Mouse (Mus musculus): Measurements from ENCODE around the gene Dab2ip. TPM values are rescaled to one million over a fixed set of nuclear protein-coding genes. Genes with fewer than 3 reads are reported as not detected.

Gene Dab2ip
- polyA plus RNA-seq, 1 experiment from 2014 or later: 46.4 TPM

- ATAC-seq (no peak), DNase-seq (ENCODE audit: low read depth, low spot score) (no peak)
- in situ Hi-C loops (cut with MboI; ENCODE audit: low pct_unique_long_range_greater_than_20kb): loop anchor here (5.0 kb wide), 1 partner anchor 74 kb away; no protein-coding TSS in a partner anchor
- POLR2A ChIA-PET: interaction anchor here (1.5 kb wide), 1 partner anchor 9 kb away, joined by 3 read pairs; no protein-coding TSS in a partner anchor
- no peak for TF ChIP-seq CTCF (IDR thresholded peaks at IDR 0.05)
- H3K27me3 ChIP-seq: no peaks in the 10 kb centered on the region
- CTCF ChIA-PET: no interaction called here
Measured at GRCm38 (mm10) chr2:35621225-35621519, 63.1 kb downstream of the Dab2ip start.

GRCm38 (mm10) chr2:35621796-35622195, 63.7 kb downstream of the Dab2ip start:
- TF ChIP-seq CTCF (IDR thresholded peaks at IDR 0.05): no peak
- DNase-seq (ENCODE audit: low read depth, low spot score) (no peak), ATAC-seq (peak; percentile 49)
- CTCF ChIA-PET: interaction anchor here (1.7 kb wide), 1 partner anchor 77 kb away, joined by 8 read pairs; no protein-coding TSS in a partner anchor
- H3K27me3 ChIP-seq: no peaks in the 10 kb centered on the region
- in situ Hi-C loops (cut with MboI; ENCODE audit: low pct_unique_long_range_greater_than_20kb): loop anchor here (5.0 kb wide), 1 partner anchor 74 kb away; no protein-coding TSS in a partner anchor
- POLR2A ChIA-PET: interaction anchor here (1.5 kb wide), 1 partner anchor 9 kb away, joined by 3 read pairs; no protein-coding TSS in a partner anchor

- no peak for DNase-seq (ENCODE audit: low read depth, low spot score)
Measured at GRCm38 (mm10) chr2:35622261-35623103, 64.4 kb downstream of the Dab2ip start.

GRCm38 (mm10) chr2:35623104-35623377, 65.0 kb downstream of the Dab2ip start:
- TF ChIP-seq CTCF (IDR thresholded peaks at IDR 0.05): no peak
- in situ Hi-C loops (cut with MboI; ENCODE audit: low pct_unique_long_range_greater_than_20kb): loop anchor here (5.0 kb wide), 1 partner anchor 76 kb away; no protein-coding TSS in a partner anchor
- ATAC-seq (no peak), DNase-seq (ENCODE audit: low read depth, low spot score) (no peak)
- ChIA-PET POLR2A (no interaction called here), CTCF (interaction anchor here (1.0 to 1.8 kb wide), 6 partner anchors 14 to 284 kb away, joined by 3 to 8 read pairs (median 4); no protein-coding TSS in a partner anchor)
- no peaks in the 10 kb centered on the region for H3K27me3 ChIP-seq

More at GRCm38 (mm10) chr2:35622261-35623103, 64.4 kb downstream of the Dab2ip start:
- TF ChIP-seq CTCF (IDR thresholded peaks at IDR 0.05): no peak
- H3K27me3 ChIP-seq: no peaks in the 10 kb centered on the region
- in situ Hi-C loops (cut with MboI; ENCODE audit: low pct_unique_long_range_greater_than_20kb): loop anchor here (5.0 kb wide), 1 partner anchor 75 kb away; no protein-coding TSS in a partner anchor
- CTCF ChIA-PET: interaction anchor here (1.0 to 1.8 kb wide), 5 partner anchors 14 to 285 kb away, joined by 3 to 8 read pairs (median 4); no protein-coding TSS in a partner anchor
- no peak for ATAC-seq
- POLR2A ChIA-PET: interaction anchor here (1.5 kb wide), 1 partner anchor 10 kb away, joined by 3 read pairs; no protein-coding TSS in a partner anchor

GRCm38 (mm10) chr2:35623431-35624148, 65.5 kb downstream of the Dab2ip start:
- no peak for DNase-seq (ENCODE audit: low read depth, low spot score)
- POLR2A ChIA-PET: no interaction called here
- no peak for TF ChIP-seq CTCF (IDR thresholded peaks at IDR 0.05)

GRCm38 (mm10) chr2:35624380-35625006, 66.4 kb downstream of the Dab2ip start:
- ATAC-seq: no peak
- no peaks in the 10 kb centered on the region for H3K27me3 ChIP-seq
- DNase-seq (ENCODE audit: low read depth, low spot score): no peak
- ChIA-PET CTCF (interaction anchor here (0.9 to 1.8 kb wide), 6 partner anchors 8 to 281 kb away, joined by 3 to 4 read pairs (median 4); no protein-coding TSS in a partner anchor), POLR2A (no interaction called here)
- in situ Hi-C loops (cut with MboI; ENCODE audit: low pct_unique_long_range_greater_than_20kb): loop anchor here (5.0 kb wide), 1 partner anchor 77 kb away; no protein-coding TSS in a partner anchor
- TF ChIP-seq CTCF (IDR thresholded peaks at IDR 0.05): no peak

More at GRCm38 (mm10) chr2:35623431-35624148, 65.5 kb downstream of the Dab2ip start:
- CTCF ChIA-PET: interaction anchor here (0.9 to 1.8 kb wide), 7 partner anchors 13 to 284 kb away, joined by 3 to 8 read pairs (median 4); no protein-coding TSS in a partner anchor
- H3K27me3 ChIP-seq: no peaks in the 10 kb centered on the region
- ATAC-seq: no peak
- in situ Hi-C loops (cut with MboI; ENCODE audit: low pct_unique_long_range_greater_than_20kb): loop anchor here (5.0 kb wide), 1 partner anchor 76 kb away; no protein-coding TSS in a partner anchor

GRCm38 (mm10) chr2:35625007-35625380, 66.9 kb downstream of the Dab2ip start:
- CTCF ChIA-PET: interaction anchor here (1.3 to 1.8 kb wide), 3 partner anchors 9 to 281 kb away, joined by 3 to 4 read pairs (median 4); no protein-coding TSS in a partner anchor
- no peak for DNase-seq (ENCODE audit: low read depth, low spot score)
- in situ Hi-C loops (cut with MboI; ENCODE audit: low pct_unique_long_range_greater_than_20kb): no loop called here
- no peak for TF ChIP-seq CTCF (IDR thresholded peaks at IDR 0.05)
- no peak for ATAC-seq
- POLR2A ChIA-PET: no interaction called here
- no peaks in the 10 kb centered on the region for H3K27me3 ChIP-seq

GRCm38 (mm10) chr2:35625526-35625925, 67.5 kb downstream of the Dab2ip start:
- no peak for TF ChIP-seq CTCF (IDR thresholded peaks at IDR 0.05)
- DNase-seq (ENCODE audit: low read depth, low spot score) (no peak), ATAC-seq (no peak)
- ChIA-PET CTCF (interaction anchor here (1.3 to 1.8 kb wide), 3 partner anchors 9 to 280 kb away, joined by 3 to 4 read pairs (median 4); no protein-coding TSS in a partner anchor), POLR2A (interaction anchor here (0.5 kb wide), 1 partner anchor 56 kb away, joined by 6 read pairs; no protein-coding TSS in a partner anchor)
- in situ Hi-C loops (cut with MboI; ENCODE audit: low pct_unique_long_range_greater_than_20kb): no loop called here
- no peaks in the 10 kb centered on the region for H3K27me3 ChIP-seq

GRCm38 (mm10) chr2:35626181-35626727, 68.2 kb downstream of the Dab2ip start:
- in situ Hi-C loops (cut with MboI; ENCODE audit: low pct_unique_long_range_greater_than_20kb): no loop called here
- CTCF ChIA-PET: interaction anchor here (1.8 kb wide), 1 partner anchor 280 kb away, joined by 4 read pairs; no protein-coding TSS in a partner anchor
- POLR2A ChIA-PET: no interaction called here
- no peaks in the 10 kb centered on the region for H3K27me3 ChIP-seq
- ATAC-seq: no peak
- no peak for DNase-seq (ENCODE audit: low read depth, low spot score)
- TF ChIP-seq CTCF (IDR thresholded peaks at IDR 0.05): no peak
